Mouse (Mus musculus): ENCODE results near the gene Znhit2. TPM values are rescaled to one million over a fixed set of nuclear protein-coding genes. Genes with fewer than 3 reads are reported as not detected.

Znhit2 gene
- total and polyA plus RNA-seq, 2 experiments from 2014 or later = 43.2 to 76.0 TPM

DNA sequence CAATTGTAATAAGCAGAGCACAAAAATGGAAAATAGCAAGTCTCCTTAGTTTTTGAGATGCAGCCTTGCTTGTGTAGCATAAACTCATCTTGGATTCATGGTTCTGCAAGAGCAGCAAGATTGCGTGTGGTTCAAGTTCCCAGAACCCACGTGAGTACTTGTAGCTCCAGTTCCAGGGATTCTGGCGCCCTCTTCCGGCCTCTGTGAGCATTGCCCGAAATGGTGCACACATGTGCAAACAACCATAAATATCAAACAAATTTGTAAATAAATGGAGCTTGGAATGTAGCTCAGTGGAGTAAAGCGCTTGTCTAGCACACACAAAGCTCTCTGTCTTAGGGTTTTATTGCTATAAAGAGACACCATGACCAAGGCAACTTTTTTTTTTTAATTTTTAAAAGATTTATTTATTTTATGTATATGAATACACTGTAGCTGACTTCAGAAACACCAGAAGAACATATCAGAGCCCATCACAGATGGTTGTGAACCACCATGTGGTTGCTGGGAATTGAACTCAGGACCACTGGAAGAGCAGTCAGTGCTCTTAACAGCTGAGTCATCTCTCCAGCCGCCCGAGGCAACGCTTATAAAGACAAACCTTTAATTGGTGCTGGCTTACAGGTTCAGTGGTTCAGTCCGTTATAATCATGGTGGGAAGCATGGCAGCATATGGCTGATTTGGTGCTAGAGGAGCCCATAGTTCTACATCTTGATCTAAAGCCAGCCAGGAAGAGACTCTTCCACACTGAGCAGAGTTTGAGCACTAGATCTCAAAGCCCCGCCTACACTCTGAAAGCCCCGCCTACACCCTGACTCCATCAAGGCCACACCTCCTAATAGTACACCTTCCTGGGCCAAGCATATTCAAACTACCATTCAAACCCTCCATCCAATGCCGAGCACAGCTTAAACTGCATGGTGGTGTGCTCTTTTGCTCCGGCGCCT lies 42.6 kb upstream of the Znhit2 start:
- H3K9ac ChIP-seq (replicated peaks; ENCODE audit: low read length) = no peak overlapping the region
- ATAC-seq (no peak), DNase-seq (ENCODE audit: low spot score) (peak; percentile 90)
- no peak overlapping the region for H3K4me3 ChIP-seq (ENCODE audit: low read length)
- H3K4me2 ChIP-seq (ENCODE audit: low read depth, low read length) = no peak overlapping the region
- peaks cover 4% of the 10 kb centered on the region; the same call in 1 of the 2 replicates for H3K4me1 ChIP-seq (ENCODE audit: insufficient read depth, low read length)
- no peaks in the 10 kb centered on the region for H3K9me3 ChIP-seq (ENCODE audit: low read length)
- no peak overlapping the region for H3K27ac ChIP-seq
- TF ChIP-seq CTCF (IDR thresholded peaks at IDR 0.05; ENCODE audit: low read depth) = peak; percentile 92
- 34% methylated on average over 15 of the region's 15 CpGs for WGBS
- H3K27me3 ChIP-seq (ENCODE audit: insufficient read depth, low read length) = no peaks in the 10 kb centered on the region; the same call in 1 of the 2 replicates
- H3K36me3 ChIP-seq (ENCODE audit: insufficient read depth, low read length) = no peaks in the 10 kb centered on the region

- Histone ChIP-seq H3K4me2 (ENCODE audit: low read depth, low read length) (no peak overlapping the region), H3K27me3 (ENCODE audit: insufficient read depth, low read length) (no peaks in the 10 kb centered on the region; the same call in 1 of the 2 replicates), H3K9me3 (ENCODE audit: low read length) (no peaks in the 10 kb centered on the region), H3K4me1 (ENCODE audit: insufficient read depth, low read length) (peaks cover 4% of the 10 kb centered on the region; the same call in 1 of the 2 replicates), H3K36me3 (ENCODE audit: insufficient read depth, low read length) (no peaks in the 10 kb centered on the region), H3K4me3 (ENCODE audit: low read length) (no peak overlapping the region), H3K27ac (no peak overlapping the region), H3K9ac (replicated peaks; ENCODE audit: low read length) (no peak overlapping the region)
- DNase-seq (ENCODE audit: low spot score) (no peak), ATAC-seq (no peak)
- no peak for TF ChIP-seq CTCF (IDR thresholded peaks at IDR 0.05; ENCODE audit: low read depth)
- WGBS = 73% methylated on average over 3 of the region's 3 CpGs
Measured at GRCm38 (mm10) chr19:6020276-6020675, 40.7 kb upstream of the Znhit2 start.

DNA sequence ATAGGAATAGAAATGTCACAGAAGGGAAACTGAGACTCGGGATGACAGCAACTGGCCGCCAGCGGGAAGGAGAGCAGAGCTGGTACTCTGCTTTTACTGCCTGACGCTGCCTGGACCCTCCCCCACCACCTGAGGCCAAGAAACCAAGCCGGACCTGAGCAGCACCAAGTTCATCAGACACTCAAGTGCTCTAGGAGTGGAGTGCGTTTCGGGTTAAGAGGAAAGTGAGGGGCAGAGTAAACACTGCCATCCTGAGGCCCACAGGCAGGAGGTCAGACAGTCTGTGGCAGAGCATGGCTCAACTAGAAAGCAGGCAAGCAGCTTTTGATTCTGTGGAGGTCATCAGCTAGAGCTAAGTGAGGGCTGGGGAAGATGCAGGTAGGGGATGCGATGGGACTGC lies 37.9 kb upstream of the Znhit2 start:
- DNase-seq (ENCODE audit: low spot score) (no peak), ATAC-seq (no peak)
- no peak for TF ChIP-seq CTCF (IDR thresholded peaks at IDR 0.05; ENCODE audit: low read depth)
- no peaks in the 10 kb centered on the region for H3K4me1 ChIP-seq (ENCODE audit: insufficient read depth, low read length)
- no peak overlapping the region for H3K27ac ChIP-seq
- no peak overlapping the region for H3K9ac ChIP-seq (replicated peaks; ENCODE audit: low read length)
- H3K36me3 ChIP-seq (ENCODE audit: insufficient read depth, low read length) = no peaks in the 10 kb centered on the region
- H3K9me3 ChIP-seq (ENCODE audit: low read length) = no peaks in the 10 kb centered on the region
- no peaks in the 10 kb centered on the region for H3K27me3 ChIP-seq (ENCODE audit: insufficient read depth, low read length)
- WGBS = 64% methylated on average over 8 of the region's 8 CpGs
- H3K4me2 ChIP-seq (ENCODE audit: low read depth, low read length) = no peak overlapping the region
- no peak overlapping the region for H3K4me3 ChIP-seq (ENCODE audit: low read length)

DNA sequence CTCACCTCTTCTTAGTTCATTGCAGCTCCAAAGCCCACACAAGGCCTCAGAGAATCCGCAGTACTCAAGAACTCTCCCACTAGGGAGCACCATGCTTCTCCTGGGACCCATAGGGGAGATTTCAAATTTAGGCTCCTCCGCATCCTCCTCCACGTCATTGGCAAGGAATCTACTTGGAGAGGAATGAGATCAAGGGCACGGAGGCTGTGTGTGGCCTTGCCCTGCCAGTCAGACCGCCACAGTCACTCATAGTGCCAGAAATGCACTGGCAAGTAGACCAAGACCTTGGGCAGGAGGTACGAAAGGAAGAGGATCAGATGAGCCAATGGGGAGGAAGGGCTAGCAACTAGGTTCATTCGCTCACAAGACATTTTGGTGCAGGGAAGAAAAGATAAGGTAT lies 37.1 kb upstream of the Znhit2 start:
- Histone ChIP-seq H3K4me2 (ENCODE audit: low read depth, low read length) (no peak overlapping the region), H3K27me3 (ENCODE audit: insufficient read depth, low read length) (no peaks in the 10 kb centered on the region), H3K4me3 (ENCODE audit: low read length) (no peak overlapping the region), H3K36me3 (ENCODE audit: insufficient read depth, low read length) (no peaks in the 10 kb centered on the region), H3K9me3 (ENCODE audit: low read length) (no peaks in the 10 kb centered on the region), H3K27ac (no peak overlapping the region), H3K4me1 (ENCODE audit: insufficient read depth, low read length) (no peaks in the 10 kb centered on the region), H3K9ac (replicated peaks; ENCODE audit: low read length) (no peak overlapping the region)
- no peak for TF ChIP-seq CTCF (IDR thresholded peaks at IDR 0.05; ENCODE audit: low read depth)
- DNase-seq (ENCODE audit: low spot score) (no peak), ATAC-seq (no peak)
- WGBS = 83% methylated on average over 7 of the region's 7 CpGs

DNA sequence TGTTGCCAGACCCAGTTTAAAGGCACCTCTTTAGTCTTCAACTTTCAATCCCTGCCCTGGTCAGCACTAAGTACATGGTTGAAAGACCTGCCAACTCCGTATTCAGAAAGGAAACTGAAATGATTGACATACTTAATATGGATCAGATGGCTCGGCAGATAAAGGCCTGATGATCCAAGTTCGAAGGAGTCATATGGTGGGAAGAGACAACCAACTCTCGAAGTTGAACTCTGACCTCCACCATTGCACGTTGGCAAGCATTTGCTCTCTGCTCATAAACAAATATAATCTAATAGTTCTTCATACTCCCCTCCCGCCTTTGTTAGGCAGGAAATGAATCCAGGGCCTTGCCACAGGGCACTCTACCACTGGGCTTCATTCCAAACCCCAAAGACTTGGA lies 32.0 kb upstream of the Znhit2 start:
- Histone ChIP-seq H3K4me2 (ENCODE audit: low read depth, low read length) (no peak overlapping the region), H3K4me1 (ENCODE audit: insufficient read depth, low read length) (no peaks in the 10 kb centered on the region), H3K9ac (replicated peaks; ENCODE audit: low read length) (no peak overlapping the region), H3K4me3 (ENCODE audit: low read length) (no peak overlapping the region), H3K36me3 (ENCODE audit: insufficient read depth, low read length) (no peaks in the 10 kb centered on the region), H3K9me3 (ENCODE audit: low read length) (no peaks in the 10 kb centered on the region), H3K27ac (no peak overlapping the region), H3K27me3 (ENCODE audit: insufficient read depth, low read length) (no peaks in the 10 kb centered on the region)
- no peak for TF ChIP-seq CTCF (IDR thresholded peaks at IDR 0.05; ENCODE audit: low read depth)
- ATAC-seq (no peak), DNase-seq (ENCODE audit: low spot score) (no peak)
- WGBS = 81% methylated on average over 6 of the region's 6 CpGs

GRCm38 (mm10) chr19:6029426-6029825 lies 31.6 kb upstream of the Znhit2 start:
- DNase-seq (ENCODE audit: low spot score) = no peak
- H3K36me3 ChIP-seq (ENCODE audit: insufficient read depth, low read length) = no peaks in the 10 kb centered on the region
- no peak overlapping the region for H3K9ac ChIP-seq (replicated peaks; ENCODE audit: low read length)
- H3K4me3 ChIP-seq (ENCODE audit: low read length) = no peak overlapping the region
- no peak for ATAC-seq
- no peak overlapping the region for H3K27ac ChIP-seq
- no peaks in the 10 kb centered on the region for H3K27me3 ChIP-seq (ENCODE audit: insufficient read depth, low read length)
- WGBS = 77% methylated on average over 9 of the region's 9 CpGs
- no peaks in the 10 kb centered on the region for H3K9me3 ChIP-seq (ENCODE audit: low read length)
- no peaks in the 10 kb centered on the region for H3K4me1 ChIP-seq (ENCODE audit: insufficient read depth, low read length)
- TF ChIP-seq CTCF (IDR thresholded peaks at IDR 0.05; ENCODE audit: low read depth) = no peak
- no peak overlapping the region for H3K4me2 ChIP-seq (ENCODE audit: low read depth, low read length)

Data from hindbrain, postnatal 0 days (tissue).